Mouse (Mus musculus) forebrain, embryonic 10.5 days (tissue): ENCODE measurements around the gene Bcl11a. TPM values are rescaled to one million over a fixed set of nuclear protein-coding genes. Genes with fewer than 3 reads are reported as not detected.

Experiments used
- DNase-seq: peaks from one replicate; pipeline ENCODE4 v3.0.0-alpha.2; 2017; ENCODE audit warnings: low spot score; ENCODE audit errors: extremely low spot score
- H3K27ac ChIP-seq: fragments of 300-500 bp; sonication (generic); 2 replicates; pipeline ENCODE4 v1.5.1; 2016; ENCODE audit warnings: mild to moderate bottlenecking
- H3K27me3 ChIP-seq: fragments of 300-500 bp; sonication (generic); 2 replicates; pipeline ENCODE4 v1.6.1; 2016; ENCODE audit warnings: mild to moderate bottlenecking; ENCODE audit not compliant: poor library complexity, severe bottlenecking
- H3K36me3 ChIP-seq: fragments of 300-500 bp; sonication (generic); replicated peaks from 2 replicates; pipeline ENCODE4 v1.6.1; 2016; ENCODE audit warnings: mild to moderate bottlenecking, moderate library complexity
- H3K4me1 ChIP-seq: fragments of 300-500 bp; sonication (generic); 2 replicates; pipeline ENCODE4 v1.6.1; 2016
- H3K4me3 ChIP-seq: fragments of 300-500 bp; sonication (generic); 2 replicates; pipeline ENCODE4 v1.5.1; 2016; ENCODE audit warnings: mild to moderate bottlenecking, moderate library complexity
- H3K9me3 ChIP-seq: fragments of 300-500 bp; sonication (generic); 2 replicates; pipeline ENCODE4 v1.6.1; 2016; ENCODE audit warnings: mild to moderate bottlenecking, moderate library complexity
- WGBS: fragments of 180-500 bp; shearing (Covaris S2); methylation state at CpG from one replicate; pipeline ENCODE4 v1.1.7; 2016; 5-methylcytosine and 5-hydroxymethylcytosine counted together
- polyA plus RNA-seq: library from polyadenylated mRNA; unstranded; fragments of >200 nt; fragmentation: Nextera tagmentation; extraction: Ambion mirVana; gene quantifications from 2 replicates; pipeline ENCODE4 v1.2.1, GENCODE M21; 2016

The Bcl11a gene
- polyA plus RNA-seq, 1 experiment from 2014 or later, result 44.1 TPM

- H3K27me3 ChIP-seq, result no peaks in the 10 kb centered on the region
- H3K27ac ChIP-seq, result no peak overlapping the region
- no peak overlapping the region for H3K4me3 ChIP-seq
- 73% methylated on average over 9 of the region's 9 CpGs for WGBS
- no peaks in the 10 kb centered on the region for H3K9me3 ChIP-seq
- peaks cover 27% of the 10 kb centered on the region for H3K36me3 ChIP-seq
- no peak for DNase-seq
- peaks cover 41% of the 10 kb centered on the region for H3K4me1 ChIP-seq
Measured at GRCm38 (mm10) chr11:24158026-24158425, 80.2 kb downstream of the Bcl11a start.

DNA sequence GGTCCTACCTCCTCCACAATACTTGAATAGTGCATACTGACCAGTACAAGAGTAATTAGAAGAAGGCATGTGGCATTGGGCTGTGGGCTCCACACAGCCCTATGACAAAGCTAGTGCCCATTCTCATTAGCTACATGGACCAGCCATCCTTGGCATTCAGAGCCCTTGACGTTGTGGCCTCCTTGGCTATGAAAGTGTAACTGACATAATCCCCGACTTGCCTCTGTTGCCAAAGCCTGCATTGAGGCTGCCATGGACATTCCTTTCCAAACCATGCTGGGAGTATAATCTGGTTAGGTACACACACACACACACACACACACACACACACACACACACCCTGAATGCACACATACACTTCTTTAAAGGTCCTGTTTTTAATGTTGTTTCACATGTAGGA is 81.8 kb downstream of the Bcl11a start:
- H3K4me1 ChIP-seq, result peaks cover 39% of the 10 kb centered on the region
- DNase-seq, result no peak

DNA sequence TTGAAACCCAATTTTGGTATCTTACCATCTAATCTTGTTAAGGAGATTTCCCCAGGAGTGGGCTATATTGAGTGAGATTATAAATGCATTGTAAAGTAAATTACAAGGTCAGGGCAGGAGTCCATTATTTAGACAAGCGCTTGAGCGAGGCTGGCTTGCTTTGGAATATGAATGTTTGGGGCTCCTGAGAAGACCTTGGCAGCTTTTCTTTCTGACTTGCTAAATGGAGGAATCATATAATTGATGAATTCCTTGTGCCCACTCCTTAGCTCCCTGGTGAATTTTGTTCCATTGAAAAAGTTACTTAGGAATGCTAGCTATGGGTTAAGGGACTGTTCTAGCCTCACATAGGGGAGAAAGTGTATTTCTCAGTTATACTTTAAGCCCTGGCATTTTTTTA is 83.6 kb downstream of the Bcl11a start:
- Histone ChIP-seq H3K36me3 (peaks cover 48% of the 10 kb centered on the region), H3K27ac (no peak overlapping the region)
- WGBS, result 71% methylated on average over 2 of the region's 2 CpGs

More for the DNA sequence above, 81.8 kb downstream of the Bcl11a start:
- Histone ChIP-seq H3K9me3 (no peaks in the 10 kb centered on the region), H3K27ac (no peak overlapping the region), H3K27me3 (no peaks in the 10 kb centered on the region), H3K4me3 (no peak overlapping the region), H3K36me3 (peaks cover 44% of the 10 kb centered on the region)
- WGBS, result 90% methylated on average over 2 of the region's 2 CpGs

GRCm38 (mm10) chr11:24162056-24162455 is 84.2 kb downstream of the Bcl11a start:
- Histone ChIP-seq H3K9me3 (no peaks in the 10 kb centered on the region), H3K4me1 (peaks cover 36% of the 10 kb centered on the region), H3K36me3 (peaks cover 44% of the 10 kb centered on the region), H3K4me3 (no peak overlapping the region), H3K27me3 (no peaks in the 10 kb centered on the region), H3K27ac (no peak overlapping the region)
- DNase-seq, result no peak
- 90% methylated on average over 7 of the region's 7 CpGs for WGBS

More for the DNA sequence above, 83.6 kb downstream of the Bcl11a start:
- peaks cover 39% of the 10 kb centered on the region for H3K4me1 ChIP-seq
- H3K4me3 ChIP-seq, result no peak overlapping the region
- no peaks in the 10 kb centered on the region for H3K9me3 ChIP-seq
- DNase-seq, result no peak
- H3K27me3 ChIP-seq, result no peaks in the 10 kb centered on the region

DNA sequence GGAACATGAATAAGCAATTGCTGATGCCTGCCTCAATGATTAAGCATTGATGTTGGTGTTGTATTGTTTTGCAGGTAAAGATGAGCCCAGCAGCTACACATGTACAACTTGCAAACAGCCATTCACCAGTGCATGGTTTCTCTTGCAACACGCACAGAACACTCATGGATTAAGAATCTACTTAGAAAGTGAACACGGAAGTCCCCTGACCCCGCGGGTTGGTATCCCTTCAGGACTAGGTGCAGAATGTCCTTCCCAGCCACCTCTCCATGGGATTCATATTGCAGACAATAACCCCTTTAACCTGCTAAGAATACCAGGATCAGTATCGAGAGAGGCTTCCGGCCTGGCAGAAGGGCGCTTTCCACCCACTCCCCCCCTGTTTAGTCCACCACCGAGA is 85.2 kb downstream of the Bcl11a start:
- peaks cover 42% of the 10 kb centered on the region for H3K36me3 ChIP-seq
- no peak overlapping the region for H3K4me3 ChIP-seq
- no peak overlapping the region for H3K27ac ChIP-seq
- peaks cover 27% of the 10 kb centered on the region for H3K4me1 ChIP-seq
- no peaks in the 10 kb centered on the region for H3K9me3 ChIP-seq
- 96% methylated on average over 8 of the region's 8 CpGs for WGBS
- DNase-seq, result no peak
- no peaks in the 10 kb centered on the region for H3K27me3 ChIP-seq

DNA sequence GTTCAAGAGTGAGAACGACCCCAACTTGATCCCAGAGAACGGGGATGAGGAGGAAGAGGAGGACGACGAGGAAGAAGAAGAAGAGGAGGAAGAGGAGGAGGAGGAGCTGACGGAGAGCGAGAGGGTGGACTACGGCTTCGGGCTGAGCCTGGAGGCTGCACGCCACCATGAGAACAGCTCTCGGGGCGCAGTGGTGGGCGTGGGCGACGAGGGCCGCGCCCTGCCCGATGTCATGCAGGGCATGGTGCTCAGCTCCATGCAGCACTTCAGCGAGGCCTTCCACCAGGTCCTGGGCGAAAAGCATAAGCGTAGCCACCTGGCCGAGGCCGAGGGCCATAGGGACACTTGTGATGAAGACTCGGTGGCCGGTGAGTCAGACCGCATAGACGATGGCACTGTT is 86.2 kb downstream of the Bcl11a start:
- Histone ChIP-seq H3K36me3 (peaks cover 40% of the 10 kb centered on the region), H3K27me3 (no peaks in the 10 kb centered on the region), H3K4me3 (no peak overlapping the region), H3K4me1 (peaks cover 26% of the 10 kb centered on the region), H3K27ac (no peak overlapping the region), H3K9me3 (no peaks in the 10 kb centered on the region)
- DNase-seq, result no peak
- WGBS, result 96% methylated on average over 26 of the region's 26 CpGs

- Histone ChIP-seq H3K9me3 (no peaks in the 10 kb centered on the region), H3K27me3 (no peaks in the 10 kb centered on the region), H3K27ac (no peak overlapping the region), H3K4me1 (peaks cover 9% of the 10 kb centered on the region), H3K36me3 (peaks cover 20% of the 10 kb centered on the region), H3K4me3 (no peak overlapping the region)
- 85% methylated on average over 5 of the region's 5 CpGs for WGBS
- no peak for DNase-seq
Measured at GRCm38 (mm10) chr11:24171675-24172285, 93.9 kb downstream of the Bcl11a start.

DNA sequence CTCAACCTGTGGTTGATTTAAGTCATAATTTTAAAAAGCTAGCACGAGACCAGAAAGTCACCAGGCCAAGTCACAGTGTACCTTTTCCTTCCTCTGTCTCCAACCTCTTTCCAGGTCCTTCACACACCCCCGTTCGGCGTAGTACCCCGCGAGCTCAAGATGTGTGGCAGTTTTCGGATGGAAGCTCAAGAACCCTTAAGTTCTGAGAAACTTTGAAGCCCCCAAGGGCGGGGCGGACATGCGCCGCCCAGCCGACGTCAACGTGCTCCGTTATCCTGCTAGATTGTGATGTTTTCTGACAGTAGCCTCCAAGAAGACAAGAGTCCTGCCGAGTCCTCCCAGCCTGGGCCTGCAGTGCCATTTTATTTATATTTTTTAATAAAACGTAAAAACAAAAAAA is 94.7 kb downstream of the Bcl11a start:
- H3K36me3 ChIP-seq, result peaks cover 20% of the 10 kb centered on the region
- DNase-seq, result no peak
- H3K9me3 ChIP-seq, result no peaks in the 10 kb centered on the region
- no peaks in the 10 kb centered on the region for H3K27me3 ChIP-seq
- peaks cover 9% of the 10 kb centered on the region for H3K4me1 ChIP-seq
- H3K4me3 ChIP-seq, result no peak overlapping the region
- 95% methylated on average over 17 of the region's 17 CpGs for WGBS
- H3K27ac ChIP-seq, result no peak overlapping the region

GRCm38 (mm10) chr11:24174161-24174792 is 96.4 kb downstream of the Bcl11a start:
- Histone ChIP-seq H3K9me3 (no peaks in the 10 kb centered on the region), H3K4me3 (no peak overlapping the region), H3K27ac (no peak overlapping the region), H3K27me3 (no peaks in the 10 kb centered on the region), H3K4me1 (peaks cover 9% of the 10 kb centered on the region), H3K36me3 (peaks cover 20% of the 10 kb centered on the region)
- WGBS, result 81% methylated on average over 2 of the region's 2 CpGs
- no peak for DNase-seq

DNA sequence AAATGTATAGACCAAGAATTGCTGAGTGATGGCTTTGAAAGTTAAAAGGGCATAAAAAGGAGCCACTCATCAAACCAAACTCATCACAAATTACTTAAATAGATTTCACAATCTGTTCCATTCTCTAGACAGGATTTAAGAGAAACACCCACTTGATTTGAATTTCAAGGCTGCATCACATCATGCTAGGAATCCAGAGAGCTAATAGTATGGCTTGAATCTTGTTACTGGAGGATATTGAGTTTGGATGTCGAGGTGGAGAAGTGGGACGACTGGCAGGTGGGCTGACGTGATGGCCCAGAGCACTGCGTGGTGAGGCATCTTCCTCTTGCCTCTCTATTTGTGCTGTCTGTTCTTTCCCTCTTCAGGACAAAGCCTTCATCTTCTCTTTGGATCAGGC is 99.6 kb downstream of the Bcl11a start:
- Histone ChIP-seq H3K36me3 (peaks cover 9% of the 10 kb centered on the region), H3K4me1 (peaks cover 8% of the 10 kb centered on the region; the same call in 1 of the 2 replicates), H3K27ac (no peak overlapping the region), H3K9me3 (no peaks in the 10 kb centered on the region), H3K4me3 (no peak overlapping the region), H3K27me3 (no peaks in the 10 kb centered on the region)
- DNase-seq, result no peak
- WGBS, result 92% methylated on average over 4 of the region's 4 CpGs

DNA sequence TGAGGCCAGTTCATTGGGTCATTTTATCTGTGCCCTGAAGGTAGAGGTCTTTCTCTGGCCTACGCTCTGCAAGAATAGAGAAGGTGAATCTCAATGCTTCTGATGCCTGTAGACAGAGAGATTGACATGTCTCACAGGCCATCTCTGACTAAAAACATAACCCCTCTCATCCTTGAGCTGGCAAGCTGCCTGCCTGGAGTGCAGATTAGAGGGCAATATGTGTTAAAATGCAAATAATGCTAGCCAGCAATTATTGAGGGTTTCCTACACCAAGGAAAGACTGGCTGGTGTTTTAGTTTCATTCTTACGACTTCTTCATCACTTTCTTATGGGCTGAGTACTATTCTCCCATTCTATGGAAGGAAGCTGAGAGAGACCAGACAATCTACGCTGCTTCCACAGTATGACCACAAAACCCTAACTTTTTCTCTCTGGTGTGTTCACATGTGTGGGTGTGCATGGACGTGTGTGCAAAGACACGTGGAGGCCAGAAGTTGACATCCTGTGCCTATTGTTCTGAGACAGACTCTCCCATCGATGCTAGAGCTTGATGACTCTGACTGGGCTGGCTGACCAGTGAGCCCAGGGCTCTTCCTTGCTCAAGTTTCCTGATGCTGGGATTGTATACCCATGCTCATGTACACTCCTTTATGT is 101.1 kb downstream of the Bcl11a start:
- Histone ChIP-seq H3K27me3 (no peaks in the 10 kb centered on the region), H3K27ac (no peak overlapping the region), H3K9me3 (no peaks in the 10 kb centered on the region), H3K4me3 (no peak overlapping the region), H3K36me3 (no peaks in the 10 kb centered on the region), H3K4me1 (peaks cover 8% of the 10 kb centered on the region; the same call in 1 of the 2 replicates)
- DNase-seq, result no peak
- 92% methylated on average over 6 of the region's 6 CpGs for WGBS

DNA sequence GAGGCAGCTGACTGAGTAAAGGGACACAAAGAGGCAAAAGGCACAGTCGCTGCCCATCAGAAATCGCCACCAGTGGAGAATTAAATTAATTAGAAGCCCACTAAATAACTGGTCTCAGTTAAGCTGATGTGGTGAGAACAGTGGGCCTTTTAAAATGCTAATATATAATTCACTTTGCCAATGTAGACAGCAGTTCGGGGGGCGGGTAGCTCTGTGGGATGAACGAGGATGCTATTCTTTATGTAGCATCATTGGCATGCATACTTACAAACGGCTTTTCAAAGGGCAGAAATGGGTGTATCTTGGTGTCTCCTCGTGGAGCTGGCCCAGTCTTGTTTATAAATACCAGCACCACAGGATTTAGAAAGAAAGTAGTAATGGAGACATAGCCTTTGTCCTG is 102.2 kb downstream of the Bcl11a start:
- DNase-seq, result no peak
- Histone ChIP-seq H3K9me3 (no peaks in the 10 kb centered on the region), H3K27ac (no peak overlapping the region), H3K27me3 (no peaks in the 10 kb centered on the region), H3K4me1 (peaks cover 8% of the 10 kb centered on the region; the same call in 1 of the 2 replicates), H3K4me3 (no peak overlapping the region), H3K36me3 (no peaks in the 10 kb centered on the region)
- WGBS, result 51% methylated on average over 7 of the region's 7 CpGs

GRCm38 (mm10) chr11:24183501-24183900 is 105.6 kb downstream of the Bcl11a start:
- H3K27me3 ChIP-seq, result no peaks in the 10 kb centered on the region
- no peaks in the 10 kb centered on the region for H3K9me3 ChIP-seq
- H3K36me3 ChIP-seq, result no peaks in the 10 kb centered on the region
- no peak overlapping the region for H3K27ac ChIP-seq
- H3K4me3 ChIP-seq, result no peak overlapping the region
- no peak for DNase-seq
- peaks cover 8% of the 10 kb centered on the region; the same call in 1 of the 2 replicates for H3K4me1 ChIP-seq
- WGBS, result 91% methylated on average over 7 of the region's 7 CpGs
